Mouse (Mus musculus): Measurements from ENCODE around the gene Gpa33.

Gene Gpa33

GRCm38 (mm10) chr1:166130224-166130860, at the start of gene Gpa33:
Gene Gpa33 (plus strand): TSS chr1:166130238.
- ATAC-seq (ENCODE audit: low TSS enrichment), result no peak

DNA sequence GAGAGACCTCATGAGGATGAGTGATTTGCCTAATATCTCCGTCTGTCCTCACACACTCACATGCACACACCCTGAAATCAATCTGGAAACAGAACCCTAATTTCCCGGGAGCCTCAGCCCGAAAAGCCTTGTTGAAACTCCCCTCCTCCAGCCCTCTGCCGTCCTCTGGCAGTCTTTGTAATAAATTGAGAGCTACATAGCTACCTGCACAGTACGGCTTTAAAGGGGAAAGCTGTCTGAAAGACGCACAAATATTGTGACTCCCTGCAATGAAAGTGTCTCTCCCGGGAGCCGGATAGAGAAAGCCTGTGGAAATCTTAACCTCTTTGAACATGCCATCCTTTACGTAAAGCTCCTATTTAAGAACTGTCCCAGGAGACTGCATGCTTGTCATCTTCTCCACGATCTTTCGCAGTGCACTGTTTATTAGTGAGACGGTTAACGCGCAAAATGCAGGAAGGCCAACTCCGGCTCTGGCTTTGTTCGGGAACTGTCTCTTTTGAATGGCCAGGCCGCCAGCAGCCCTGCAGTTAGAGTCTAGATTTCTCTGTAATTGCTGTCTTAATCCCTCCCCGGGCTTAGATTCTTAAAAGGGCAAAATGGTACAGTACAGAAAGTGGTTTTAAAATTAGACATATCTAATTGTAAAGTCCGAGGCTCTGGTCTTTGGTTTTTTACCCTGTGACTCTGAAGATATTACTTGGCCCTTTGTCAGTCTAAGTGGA, 41.4 kb upstream of the Gpa33 start:
- ATAC-seq (ENCODE audit: low TSS enrichment), result no peak

GRCm38 (mm10) chr1:166089337-166089736, 40.7 kb upstream of the Gpa33 start:
- ATAC-seq (ENCODE audit: low TSS enrichment), result no peak

DNA sequence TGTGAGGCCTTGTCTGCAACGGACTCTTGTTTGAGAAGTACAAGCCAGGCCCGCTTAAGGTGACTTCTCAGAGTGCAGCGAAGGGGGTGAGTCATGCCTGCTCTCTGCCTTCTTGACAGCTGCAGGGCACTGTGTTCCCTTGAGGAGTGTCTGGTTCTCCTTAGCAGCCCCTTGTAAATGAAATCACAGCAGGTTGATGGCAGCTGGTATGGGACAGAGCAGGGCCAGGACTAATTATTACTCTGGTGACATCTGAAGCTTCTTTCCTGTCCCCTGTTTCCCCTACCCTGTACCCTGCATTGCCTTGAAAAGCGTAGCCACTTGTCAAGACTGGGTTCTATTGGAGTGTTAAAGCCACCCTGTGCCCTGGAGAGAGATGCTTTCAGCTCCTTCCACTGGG, 40.3 kb upstream of the Gpa33 start:
- ATAC-seq (ENCODE audit: low TSS enrichment), result no peak

GRCm38 (mm10) chr1:166090306-166090705, 39.7 kb upstream of the Gpa33 start:
- ATAC-seq (ENCODE audit: low TSS enrichment), result no peak

DNA sequence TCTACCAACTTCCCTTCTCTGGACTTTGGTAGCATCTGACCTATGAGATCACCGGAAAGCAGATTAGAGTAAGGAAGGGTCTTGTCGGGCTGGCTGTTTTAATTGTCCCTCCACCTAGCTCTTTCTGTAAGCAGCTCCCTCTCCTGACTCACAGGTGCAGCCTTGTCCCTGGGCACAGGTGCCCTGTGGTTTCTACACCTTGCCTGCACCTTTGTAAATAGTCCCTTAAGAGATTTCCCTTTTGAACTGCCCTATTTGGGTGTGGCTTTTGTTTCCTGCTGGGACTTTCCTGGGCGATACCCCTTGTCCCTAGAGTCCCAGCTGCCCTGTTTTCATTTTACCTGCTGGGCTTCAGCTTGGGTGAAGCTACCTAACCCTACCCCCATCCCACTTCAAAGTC, 35.6 kb upstream of the Gpa33 start:
- no peak for ATAC-seq (ENCODE audit: low TSS enrichment)

GRCm38 (mm10) chr1:166098120-166098519, 31.9 kb upstream of the Gpa33 start:
- no peak for ATAC-seq (ENCODE audit: low TSS enrichment)

DNA sequence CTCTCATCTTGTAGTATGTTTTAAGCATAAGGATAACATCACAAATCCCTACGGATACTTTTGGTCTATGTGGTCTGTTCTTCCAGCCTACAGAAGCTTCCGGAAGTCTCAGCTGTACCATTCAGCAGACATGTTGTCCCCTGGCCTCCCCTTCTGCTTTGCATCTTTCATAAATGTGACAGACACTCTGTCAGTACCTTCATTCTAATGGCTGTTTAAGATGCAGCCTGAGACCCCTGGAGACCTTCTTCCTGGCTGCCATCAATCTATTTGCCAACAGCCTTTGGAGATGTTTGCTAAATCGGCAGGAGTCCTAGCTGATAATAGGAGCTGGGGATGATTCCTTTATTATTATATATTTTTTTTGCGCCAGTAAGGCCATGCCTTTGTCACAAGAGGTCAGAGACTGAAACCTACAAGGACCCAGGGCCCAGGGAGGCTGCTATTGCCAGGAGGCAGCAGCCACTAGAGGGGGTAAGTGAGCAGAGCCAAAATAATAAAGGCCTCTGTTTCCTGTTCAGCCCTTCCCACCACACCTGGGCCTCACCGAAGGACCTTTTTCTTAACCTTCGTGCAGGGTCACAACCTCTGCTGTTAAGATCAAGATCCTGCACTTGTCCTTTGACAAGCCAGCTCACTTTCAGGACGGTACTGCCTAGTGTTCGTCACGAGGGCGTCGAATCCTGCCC, 27.0 kb upstream of the Gpa33 start:
- no peak for ATAC-seq (ENCODE audit: low TSS enrichment)

GRCm38 (mm10) chr1:166104858-166105257, 25.2 kb upstream of the Gpa33 start:
- no peak for ATAC-seq (ENCODE audit: low TSS enrichment)

- ATAC-seq (ENCODE audit: low TSS enrichment), result no peak
Measured at GRCm38 (mm10) chr1:166105464-166105863, 24.6 kb upstream of the Gpa33 start.

- ATAC-seq (ENCODE audit: low TSS enrichment), result no peak
Measured at GRCm38 (mm10) chr1:166114986-166115385, 15.1 kb upstream of the Gpa33 start.

DNA sequence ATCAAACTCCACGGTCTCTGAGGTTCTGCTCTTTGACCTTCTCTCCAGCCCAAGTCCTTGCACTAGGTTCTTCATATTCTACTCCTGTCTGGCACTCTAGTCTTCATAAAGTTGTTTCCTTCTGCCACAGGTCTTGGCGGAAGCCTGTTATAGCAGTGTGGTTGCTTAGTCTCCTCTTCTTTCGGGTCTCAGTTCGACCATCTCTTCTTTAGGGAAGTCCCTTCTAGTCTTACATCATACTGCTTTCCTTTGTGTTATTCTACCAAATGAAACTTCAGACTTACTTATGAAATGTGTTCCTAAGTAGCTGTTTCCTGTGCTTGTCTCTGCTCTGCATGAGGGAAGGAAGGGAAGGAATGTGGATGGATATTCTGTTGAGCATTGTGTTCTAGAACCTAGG, 14.3 kb upstream of the Gpa33 start:
- no peak for ATAC-seq (ENCODE audit: low TSS enrichment)

- no peak for ATAC-seq (ENCODE audit: low TSS enrichment)
Measured at GRCm38 (mm10) chr1:166117866-166118639, 12.0 kb upstream of the Gpa33 start.

- no peak for ATAC-seq (ENCODE audit: low TSS enrichment)
Measured at GRCm38 (mm10) chr1:166122114-166122513, 7.9 kb upstream of the Gpa33 start.

- no peak for ATAC-seq (ENCODE audit: low TSS enrichment)
Measured at GRCm38 (mm10) chr1:166123045-166123444, 7.0 kb upstream of the Gpa33 start.

GRCm38 (mm10) chr1:166123751-166124150, 6.3 kb upstream of the Gpa33 start:
- no peak for ATAC-seq (ENCODE audit: low TSS enrichment)

GRCm38 (mm10) chr1:166124932-166125593, 5.0 kb upstream of the Gpa33 start:
- no peak for ATAC-seq (ENCODE audit: low TSS enrichment)

DNA sequence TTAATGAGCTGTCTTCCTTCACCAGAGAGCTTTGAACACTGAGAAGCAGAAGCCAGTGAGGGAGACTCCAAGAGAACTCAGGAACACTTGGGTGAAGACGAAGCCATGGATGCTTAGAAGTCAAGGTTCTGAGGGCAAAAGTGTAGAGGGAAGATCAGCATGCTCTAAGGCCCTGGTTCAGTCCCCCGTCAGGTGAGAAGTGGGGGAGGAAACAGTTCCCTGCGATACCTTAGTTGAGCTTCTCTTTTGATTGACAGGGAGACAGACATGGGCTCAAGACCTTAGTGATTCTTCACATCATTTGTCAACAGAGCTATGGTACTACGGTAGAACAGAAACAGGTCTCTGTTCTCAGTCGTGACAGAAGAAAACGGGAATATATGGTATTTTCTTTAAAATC, 3.7 kb upstream of the Gpa33 start:
- ATAC-seq (ENCODE audit: low TSS enrichment), result no peak

DNA sequence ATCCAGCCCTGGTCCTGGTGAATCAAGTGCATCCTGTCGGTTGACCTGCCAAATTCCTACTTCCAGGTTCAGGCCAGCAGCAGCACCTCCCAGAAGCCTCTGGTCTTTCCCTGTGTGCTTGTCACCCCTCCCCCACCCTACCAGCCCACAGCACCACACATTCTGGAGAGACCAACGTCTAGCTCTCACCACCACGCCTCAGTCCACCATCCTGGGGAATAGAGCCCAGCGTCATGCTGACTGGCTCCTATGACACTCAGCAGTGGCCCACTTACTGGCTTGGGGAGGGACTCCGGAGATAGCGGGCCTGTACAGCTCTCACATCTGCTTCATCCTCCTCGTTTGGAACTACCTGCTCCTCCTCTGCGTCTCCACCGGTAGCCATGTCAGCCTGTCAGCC, 3.2 kb upstream of the Gpa33 start:
- no peak for ATAC-seq (ENCODE audit: low TSS enrichment)

DNA sequence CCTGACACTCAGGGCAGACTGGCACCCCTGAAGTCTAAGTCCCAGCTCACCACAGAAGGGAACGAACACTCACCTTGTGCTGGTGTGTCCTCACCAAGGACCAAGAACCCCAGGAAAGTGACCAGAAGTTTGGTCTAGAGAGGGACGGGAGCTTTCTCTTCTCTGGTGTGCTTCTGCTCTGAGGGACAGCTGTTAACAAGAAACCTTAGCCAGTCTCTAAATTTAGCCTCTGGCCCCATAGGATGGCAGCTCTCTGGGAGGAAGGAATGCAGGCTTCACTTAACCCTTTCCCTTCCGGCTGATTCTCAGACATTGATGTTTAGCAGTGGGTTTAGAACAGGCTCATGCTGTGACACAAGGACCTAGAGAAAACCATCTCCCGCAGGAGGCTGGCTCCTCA, 2.3 kb upstream of the Gpa33 start, which contains the start of gene Dusp27:
TSS of gene Dusp27 (minus strand) at position 204 of the 400 bp plus-strand sequence.
- ATAC-seq (ENCODE audit: low TSS enrichment), result no peak

- no peak for ATAC-seq (ENCODE audit: low TSS enrichment)
Measured at GRCm38 (mm10) chr1:166128551-166128950, 1.5 kb upstream of the Gpa33 start.

- no peak for ATAC-seq (ENCODE audit: low TSS enrichment)
Measured at GRCm38 (mm10) chr1:166132367-166132766, 2.3 kb downstream of the Gpa33 start.

Measured in frontal cortex, adult (tissue).